Mouse (Mus musculus) cerebellum, adult 2 months (tissue): Measurements from ENCODE around the gene Larp1.

Source experiments
- CTCF ChIP-seq: fragments of 200-500 bp; IDR thresholded peaks from 2 replicates; pipeline ENCODE4 v1.5.1; 2011; ENCODE audit warnings: low read depth, mild to moderate bottlenecking, control low read depth, low read length, moderate library complexity, borderline replicate concordance; ENCODE audit not compliant: insufficient read depth
- POLR2A ChIP-seq: fragments of 200-500 bp; IDR thresholded peaks from 2 replicates; pipeline ENCODE4 v1.6.1; 2011; ENCODE audit warnings: low read length, control low read depth, borderline replicate concordance; ENCODE audit not compliant: insufficient read depth

GRCm38 (mm10) chr11:58025881-58026280, 17.0 kb downstream of the Larp1 start:
- TF ChIP-seq POLR2A = no peak
- TF ChIP-seq CTCF = no peak
